Mouse (Mus musculus) midbrain, embryonic 11.5 days (tissue): ENCODE results near the gene Bcl2l11. TPM values are rescaled to one million over a fixed set of nuclear protein-coding genes. Genes with fewer than 3 reads are reported as not detected.
A peak's percentile ranks its signal among the peaks of the same experiment; 100 is the strongest.
"Not testable (repeated sequence)": the region's sequence is repeated elsewhere in the genome, so short reads cannot be mapped to it uniquely, and the experiment has no call there.

Experiments
- ATAC-seq: fragments of 200-750 bp; cut with Nextera tagmentation; 2 replicates; pipeline ENCODE4 v1.8.0; 2017; ENCODE audit warnings: moderate TSS enrichment, moderate library complexity; ENCODE audit not compliant: low FRiP score
- DNase-seq: peaks from one replicate; pipeline ENCODE4 v3.0.0; 2015; ENCODE audit warnings: low spot score; ENCODE audit errors: missing footprints
- H3K27ac ChIP-seq: fragments of 300-500 bp; sonication (generic); 2 replicates; pipeline ENCODE4 v1.5.1; 2014; ENCODE audit warnings: low read depth, low read length
- H3K27me3 ChIP-seq: fragments of 300-500 bp; sonication (generic); 2 replicates; pipeline ENCODE4 v1.6.1; 2014; ENCODE audit warnings: mild to moderate bottlenecking, low read length, moderate library complexity, mixed read lengths; ENCODE audit not compliant: control insufficient read depth, insufficient read depth
- H3K36me3 ChIP-seq: fragments of 300-500 bp; sonication (generic); 2 replicates; pipeline ENCODE4 v1.6.1; 2014; ENCODE audit warnings: mild to moderate bottlenecking, low read length, moderate library complexity, mixed read lengths; ENCODE audit not compliant: control insufficient read depth, insufficient read depth
- H3K4me1 ChIP-seq: fragments of 300-500 bp; sonication (generic); 2 replicates; pipeline ENCODE4 v1.6.1; 2014; ENCODE audit warnings: low read length; ENCODE audit not compliant: control insufficient read depth, insufficient read depth
- H3K4me2 ChIP-seq: fragments of 300-500 bp; sonication (generic); 2 replicates; pipeline ENCODE4 v1.6.1; 2014; ENCODE audit warnings: mild to moderate bottlenecking, moderate library complexity
- H3K4me3 ChIP-seq: fragments of 300-500 bp; sonication (generic); 2 replicates; pipeline ENCODE4 v1.5.1; 2014; ENCODE audit warnings: low read depth, low read length
- H3K9ac ChIP-seq: fragments of 300-500 bp; sonication (generic); 2 replicates; pipeline ENCODE4 v1.6.1; 2014; ENCODE audit warnings: low read length
- H3K9me3 ChIP-seq: fragments of 300-500 bp; sonication (generic); 2 replicates; pipeline ENCODE4 v1.6.1; 2016; ENCODE audit warnings: low read length; ENCODE audit not compliant: control insufficient read depth
- WGBS: fragments of 180-500 bp; shearing (Covaris S2); extraction: QIAGEN DNeasy Blood & Tissue Kit; methylation state at CpG from one replicate; pipeline ENCODE4 v1.1.7; 2014; 5-methylcytosine and 5-hydroxymethylcytosine counted together
- polyA plus RNA-seq: library from polyadenylated mRNA; unstranded; fragments of >200 nt; fragmentation: Nextera tagmentation; extraction: Ambion mirVana; gene quantifications from 2 replicates; pipeline ENCODE4 v1.2.1, GENCODE M21; 2014

Bcl2l11 gene
- polyA plus RNA-seq, 1 experiment from 2014 or later = 15.1 TPM

GRCm38 (mm10) chr2:128098118-128098517 is 27.7 kb upstream of the Bcl2l11 start:
- not testable (repeated sequence) for H3K27me3 ChIP-seq, ATAC-seq, H3K4me1 ChIP-seq, H3K36me3 ChIP-seq, H3K4me3 ChIP-seq, H3K4me2 ChIP-seq, H3K9ac ChIP-seq, H3K27ac ChIP-seq, H3K9me3 ChIP-seq
- WGBS = 71% methylated on average over 3 of the region's 5 CpGs
- DNase-seq = peak; percentile 10

- 93% methylated on average over 9 of the region's 9 CpGs for WGBS
- no peaks in the 10 kb centered on the region for H3K36me3 ChIP-seq
- no peak overlapping the region for H3K27ac ChIP-seq
- H3K9me3 ChIP-seq = no peaks in the 10 kb centered on the region
- no peak overlapping the region for H3K4me2 ChIP-seq
- no peaks in the 10 kb centered on the region for H3K27me3 ChIP-seq
- no peak for ATAC-seq
- no peak overlapping the region for H3K9ac ChIP-seq
- no peak overlapping the region for H3K4me3 ChIP-seq
- no peaks in the 10 kb centered on the region for H3K4me1 ChIP-seq
- DNase-seq = no peak
Observed at GRCm38 (mm10) chr2:128102086-128102485, 23.8 kb upstream of the Bcl2l11 start.

- peak; percentile 33 for DNase-seq
- no peak overlapping the region for H3K9ac ChIP-seq
- no peak for ATAC-seq
- no peaks in the 10 kb centered on the region for H3K4me1 ChIP-seq
- no peak overlapping the region for H3K4me2 ChIP-seq
- 85% methylated on average over 5 of the region's 5 CpGs for WGBS
- no peaks in the 10 kb centered on the region for H3K9me3 ChIP-seq
- H3K36me3 ChIP-seq = no peaks in the 10 kb centered on the region
- no peaks in the 10 kb centered on the region for H3K27me3 ChIP-seq
- no peak overlapping the region for H3K27ac ChIP-seq
- H3K4me3 ChIP-seq = no peak overlapping the region
Observed at GRCm38 (mm10) chr2:128104815-128105214, 21.0 kb upstream of the Bcl2l11 start.

- Histone ChIP-seq H3K27me3 (no peaks in the 10 kb centered on the region), H3K4me1 (no peaks in the 10 kb centered on the region), H3K4me2 (no peak overlapping the region), H3K27ac (no peak overlapping the region), H3K4me3 (no peak overlapping the region), H3K36me3 (no peaks in the 10 kb centered on the region), H3K9me3 (no peaks in the 10 kb centered on the region), H3K9ac (no peak overlapping the region)
- DNase-seq = peak; percentile 10
- WGBS = 84% methylated on average over 11 of the region's 11 CpGs
- ATAC-seq = no peak
Observed at GRCm38 (mm10) chr2:128105651-128106050, 20.2 kb upstream of the Bcl2l11 start.

- ATAC-seq (no peak), DNase-seq (peak; percentile 66)
- Histone ChIP-seq H3K27ac (no peak overlapping the region), H3K4me1 (no peaks in the 10 kb centered on the region), H3K4me3 (no peak overlapping the region), H3K9ac (no peak overlapping the region), H3K9me3 (no peaks in the 10 kb centered on the region), H3K36me3 (no peaks in the 10 kb centered on the region), H3K27me3 (no peaks in the 10 kb centered on the region), H3K4me2 (no peak overlapping the region)
- WGBS = 73% methylated on average over 9 of the region's 9 CpGs
Observed at GRCm38 (mm10) chr2:128111537-128111936, 14.3 kb upstream of the Bcl2l11 start.

- Histone ChIP-seq H3K9me3 (no peaks in the 10 kb centered on the region), H3K4me3 (no peak overlapping the region), H3K27me3 (no peaks in the 10 kb centered on the region), H3K4me1 (no peaks in the 10 kb centered on the region), H3K4me2 (no peak overlapping the region), H3K9ac (no peak overlapping the region), H3K36me3 (no peaks in the 10 kb centered on the region), H3K27ac (no peak overlapping the region)
- ATAC-seq (no peak), DNase-seq (peak; percentile 69)
- 85% methylated on average over 3 of the region's 3 CpGs for WGBS
Observed at GRCm38 (mm10) chr2:128114621-128115020, 11.2 kb upstream of the Bcl2l11 start.

GRCm38 (mm10) chr2:128115579-128115978 is 10.3 kb upstream of the Bcl2l11 start:
- Histone ChIP-seq H3K27ac (no peak overlapping the region), H3K27me3 (no peaks in the 10 kb centered on the region), H3K4me3 (no peak overlapping the region), H3K4me2 (no peak overlapping the region), H3K36me3 (no peaks in the 10 kb centered on the region), H3K9ac (no peak overlapping the region), H3K4me1 (no peaks in the 10 kb centered on the region), H3K9me3 (no peaks in the 10 kb centered on the region)
- DNase-seq (peak; percentile 79), ATAC-seq (no peak)
- 48% methylated on average over 4 of the region's 4 CpGs for WGBS

- Histone ChIP-seq H3K4me2 (no peak overlapping the region), H3K4me1 (peaks cover 1% of the 10 kb centered on the region; the same call in 1 of the 2 replicates), H3K36me3 (no peaks in the 10 kb centered on the region), H3K27me3 (peaks cover 4% of the 10 kb centered on the region), H3K27ac (no peak overlapping the region), H3K4me3 (no peak overlapping the region), H3K9me3 (no peaks in the 10 kb centered on the region), H3K9ac (no peak overlapping the region)
- no peak for DNase-seq
- WGBS = 81% methylated on average over 7 of the region's 7 CpGs
- no peak for ATAC-seq
Observed at GRCm38 (mm10) chr2:128117605-128118004, 8.2 kb upstream of the Bcl2l11 start.

GRCm38 (mm10) chr2:128118971-128119370 is 6.9 kb upstream of the Bcl2l11 start:
- H3K27me3 ChIP-seq = peaks cover 17% of the 10 kb centered on the region
- no peak overlapping the region for H3K9ac ChIP-seq
- H3K4me3 ChIP-seq = no peak overlapping the region
- DNase-seq = no peak
- no peak overlapping the region for H3K27ac ChIP-seq
- H3K4me1 ChIP-seq = peaks cover 13% of the 10 kb centered on the region
- H3K9me3 ChIP-seq = no peaks in the 10 kb centered on the region
- WGBS = 96% methylated on average over 9 of the region's 9 CpGs
- H3K4me2 ChIP-seq = no peak overlapping the region
- no peaks in the 10 kb centered on the region for H3K36me3 ChIP-seq
- no peak for ATAC-seq

- H3K4me3 ChIP-seq = peak overlapping the region; percentile 10
- H3K4me1 ChIP-seq = peaks cover 23% of the 10 kb centered on the region
- peak overlapping the region; percentile 98 for H3K4me2 ChIP-seq
- H3K27me3 ChIP-seq = peaks cover 25% of the 10 kb centered on the region
- 3% methylated on average over 9 of the region's 9 CpGs for WGBS
- DNase-seq = no peak
- H3K36me3 ChIP-seq = no peaks in the 10 kb centered on the region
- H3K9ac ChIP-seq = peak overlapping the region; percentile 22; the same call in 1 of the 2 replicates
- H3K27ac ChIP-seq = no peak overlapping the region
- no peaks in the 10 kb centered on the region for H3K9me3 ChIP-seq
- ATAC-seq = no peak
Observed at GRCm38 (mm10) chr2:128122491-128122890, 3.3 kb upstream of the Bcl2l11 start.
